Mouse (Mus musculus): ENCODE data around the gene Apba3.

Gene Apba3

DNA sequence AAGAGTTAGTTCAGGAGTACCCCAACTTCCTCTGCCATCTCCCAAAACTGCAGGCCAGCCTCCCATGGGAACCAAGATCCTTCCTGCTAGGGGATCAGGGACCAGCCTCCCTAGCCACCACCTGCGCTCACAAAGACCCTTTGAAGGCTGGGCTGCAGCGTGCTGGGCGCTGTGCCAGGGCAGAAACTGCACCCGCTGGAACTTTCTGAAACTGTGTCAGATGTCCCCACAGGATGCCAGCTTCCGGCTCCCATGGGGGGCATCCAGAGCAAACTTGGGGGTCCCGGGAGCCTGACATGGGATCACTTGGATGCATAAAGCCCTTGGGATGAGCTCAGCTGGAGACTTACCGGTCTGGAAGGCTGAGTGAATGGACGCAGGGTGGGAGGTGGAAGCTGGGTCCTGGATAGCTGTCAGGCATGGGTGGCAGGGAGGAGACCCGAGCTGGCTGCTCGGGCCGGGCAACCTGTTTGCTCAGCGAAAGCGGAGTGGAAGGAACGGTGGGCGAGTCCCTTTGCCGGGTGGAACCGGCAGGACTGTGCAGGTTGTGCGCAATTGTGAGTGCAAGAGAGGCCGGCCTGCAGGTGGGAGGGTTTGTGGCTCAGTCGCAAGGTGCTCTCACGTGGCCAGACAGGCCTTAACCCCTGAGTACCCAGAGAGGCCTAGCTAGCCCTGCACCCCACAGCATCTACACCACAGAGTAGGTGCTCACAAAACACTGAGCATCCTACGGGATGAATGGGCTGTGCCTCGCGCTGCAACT is 24.1 kb downstream of the Apba3 start:
- DNase-seq: peak; percentile 74 to 81

DNA sequence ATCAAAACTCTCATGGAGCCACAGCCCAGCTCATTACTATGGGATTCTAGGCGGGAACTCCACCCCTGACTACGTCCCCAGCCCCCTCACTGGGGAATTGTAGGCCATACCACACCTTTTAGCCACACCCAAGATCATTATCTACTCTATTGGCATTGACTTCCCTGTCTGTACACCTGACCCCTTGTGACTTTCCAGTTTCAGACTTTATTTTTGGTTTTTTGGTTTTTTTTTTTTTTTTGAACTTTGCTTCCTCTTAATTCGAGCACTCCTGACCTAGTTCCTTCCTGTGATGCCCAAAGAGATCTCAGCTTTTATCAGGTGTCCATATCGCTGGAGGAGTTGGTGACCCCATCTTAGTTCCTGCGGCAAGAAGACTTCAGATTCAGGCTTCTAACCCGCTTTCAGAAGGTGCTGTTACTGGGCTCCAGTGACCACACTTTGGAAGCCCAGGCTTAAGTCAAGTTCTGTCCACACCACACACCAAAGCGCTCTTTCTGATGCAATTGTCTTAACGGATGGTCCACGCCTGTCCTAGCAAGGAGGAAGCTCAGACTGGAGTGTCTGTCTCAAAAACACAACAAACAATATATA is 24.8 kb downstream of the Apba3 start, which contains the start of gene Tjp3:
Tjp3 (minus strand) TSS at position 71 of the 594 bp plus-strand sequence.
- DNase-seq: no peak

GRCm38 (mm10) chr10:81292554-81293333 is 26.0 kb downstream of the Apba3 start, which contains the start of gene Pip5k1c:
TSS of gene Pip5k1c (plus strand) at chr10:81292963.
- DNase-seq: peak; percentile 100

DNA sequence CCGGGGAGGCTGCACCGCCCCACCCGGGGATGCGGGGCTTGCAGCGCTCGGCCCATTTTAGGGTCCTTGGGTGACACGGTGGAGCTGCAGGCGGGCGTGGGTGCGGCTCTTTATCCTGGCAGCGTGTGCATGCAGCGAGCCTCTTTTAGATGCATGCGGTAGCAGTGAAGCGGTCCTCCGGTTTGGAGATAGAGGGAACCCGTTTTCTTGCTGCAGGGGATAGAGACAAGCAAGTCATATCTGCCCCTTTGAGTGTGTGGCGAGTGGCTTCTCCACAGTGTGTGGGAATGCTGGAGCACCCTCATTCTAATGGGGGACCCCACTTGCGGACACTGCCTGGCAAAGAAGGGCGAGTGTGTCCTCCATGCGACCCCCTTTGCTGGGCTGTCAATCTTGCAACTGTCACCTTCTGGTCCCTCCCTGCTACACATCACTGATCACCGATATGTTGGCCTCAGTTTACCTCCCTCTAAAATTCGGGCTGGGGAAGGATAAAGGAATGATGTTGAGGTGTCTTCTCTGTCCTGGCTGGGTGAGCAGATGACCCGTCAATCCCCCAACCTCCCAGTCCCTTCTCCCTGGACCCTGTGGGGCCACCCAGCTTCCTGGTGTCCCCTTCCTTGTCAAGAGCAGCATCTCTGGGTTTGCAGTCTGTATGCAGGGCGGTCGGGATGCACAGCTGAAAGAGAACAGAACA is 26.7 kb downstream of the Apba3 start:
- DNase-seq: no peak

GRCm38 (mm10) chr10:81294442-81294841 is 27.7 kb downstream of the Apba3 start:
- no peak for DNase-seq

- DNase-seq: no peak
Measured at GRCm38 (mm10) chr10:81295185-81295584, 28.4 kb downstream of the Apba3 start.

- DNase-seq: no peak
Measured at GRCm38 (mm10) chr10:81297246-81297645, 30.5 kb downstream of the Apba3 start.

GRCm38 (mm10) chr10:81297845-81298244 is 31.1 kb downstream of the Apba3 start:
- peak; percentile 85 for DNase-seq

- DNase-seq: peak in 1 of 2 experiments; percentile 72
Measured at GRCm38 (mm10) chr10:81298369-81299100, 31.8 kb downstream of the Apba3 start.

GRCm38 (mm10) chr10:81299585-81300351 is 33.0 kb downstream of the Apba3 start:
- no peak for DNase-seq

GRCm38 (mm10) chr10:81300352-81300907 is 33.7 kb downstream of the Apba3 start:
- DNase-seq: no peak

GRCm38 (mm10) chr10:81301321-81301720 is 34.6 kb downstream of the Apba3 start:
- no peak for DNase-seq

GRCm38 (mm10) chr10:81302288-81302687 is 35.5 kb downstream of the Apba3 start:
- DNase-seq: no peak

DNA sequence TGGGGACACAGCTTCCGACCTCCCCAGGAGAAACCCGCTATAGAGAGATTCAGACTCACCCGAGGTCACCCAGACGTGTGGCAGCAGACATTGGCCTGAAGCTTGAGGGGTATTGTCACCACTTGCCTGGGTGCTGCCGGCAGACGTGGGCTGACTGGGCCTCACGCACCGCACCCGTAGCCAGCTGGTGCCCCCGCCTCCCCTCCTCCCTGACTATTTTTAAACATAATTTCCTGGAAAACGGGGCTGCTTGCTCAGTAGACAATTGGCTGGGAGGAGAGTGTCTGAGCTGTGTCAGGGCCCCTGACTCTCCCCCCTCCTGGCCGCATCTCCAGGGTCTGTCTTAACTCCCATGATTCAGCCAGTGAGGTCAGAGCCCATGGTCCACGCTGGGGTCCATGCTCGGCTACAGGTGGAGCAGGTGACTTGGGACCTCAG is 36.0 kb downstream of the Apba3 start:
- no peak for DNase-seq

DNA sequence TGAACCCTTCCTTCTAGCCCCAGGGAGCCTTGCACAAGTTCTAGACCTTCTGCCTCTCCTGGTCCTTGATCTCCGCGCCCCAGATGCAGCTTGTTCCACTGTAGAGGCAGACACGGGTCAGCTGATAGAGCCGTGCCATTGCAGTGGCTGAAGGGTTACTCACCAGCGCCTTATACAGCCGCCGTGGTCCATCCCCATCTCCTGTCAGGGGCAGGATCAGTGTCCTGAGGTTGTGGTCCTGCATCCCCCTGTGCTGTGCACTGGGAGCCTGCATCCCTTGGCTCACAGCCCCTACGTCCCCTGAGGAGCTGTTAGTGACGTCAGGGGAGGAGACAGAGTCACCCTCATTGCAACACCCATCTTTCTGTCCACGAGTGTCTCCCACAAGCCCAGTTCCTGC is 36.5 kb downstream of the Apba3 start:
- no peak for DNase-seq

GRCm38 (mm10) chr10:81303761-81304160 is 37.0 kb downstream of the Apba3 start:
- no peak for DNase-seq

GRCm38 (mm10) chr10:81304597-81305238 is 38.0 kb downstream of the Apba3 start:
- DNase-seq: peak; percentile 46 to 60

GRCm38 (mm10) chr10:81305663-81306062 is 38.9 kb downstream of the Apba3 start:
- DNase-seq: no peak

DNA sequence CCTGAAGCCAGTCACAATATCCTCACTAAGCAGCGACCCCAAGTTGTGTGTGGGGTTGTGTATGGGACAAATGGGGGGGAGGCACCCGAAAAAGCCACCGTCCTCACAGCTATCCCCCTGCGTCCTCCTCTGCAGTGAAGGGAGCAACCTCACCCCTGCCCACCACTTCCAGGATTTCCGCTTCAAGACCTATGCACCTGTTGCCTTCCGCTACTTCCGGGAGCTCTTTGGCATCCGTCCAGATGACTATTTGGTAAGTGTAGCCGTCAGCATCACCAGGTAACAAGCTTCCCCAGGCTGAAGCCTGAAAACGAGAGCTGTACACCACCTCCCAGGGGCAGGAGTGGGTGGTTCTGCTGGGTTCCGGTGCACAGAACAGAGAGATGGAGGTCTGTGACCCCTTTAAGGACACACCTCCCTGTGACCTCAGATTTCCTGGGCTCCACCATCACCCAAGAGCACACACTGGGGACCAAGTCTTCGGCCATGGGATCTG is 39.5 kb downstream of the Apba3 start:
- DNase-seq: no peak
